Mouse (Mus musculus): ENCODE measurements around the gene Ushbp1.
"Not testable (repeated sequence)": the region's sequence is repeated elsewhere in the genome, so short reads cannot be mapped to it uniquely, and the experiment has no call there.

Ushbp1 gene

DNA sequence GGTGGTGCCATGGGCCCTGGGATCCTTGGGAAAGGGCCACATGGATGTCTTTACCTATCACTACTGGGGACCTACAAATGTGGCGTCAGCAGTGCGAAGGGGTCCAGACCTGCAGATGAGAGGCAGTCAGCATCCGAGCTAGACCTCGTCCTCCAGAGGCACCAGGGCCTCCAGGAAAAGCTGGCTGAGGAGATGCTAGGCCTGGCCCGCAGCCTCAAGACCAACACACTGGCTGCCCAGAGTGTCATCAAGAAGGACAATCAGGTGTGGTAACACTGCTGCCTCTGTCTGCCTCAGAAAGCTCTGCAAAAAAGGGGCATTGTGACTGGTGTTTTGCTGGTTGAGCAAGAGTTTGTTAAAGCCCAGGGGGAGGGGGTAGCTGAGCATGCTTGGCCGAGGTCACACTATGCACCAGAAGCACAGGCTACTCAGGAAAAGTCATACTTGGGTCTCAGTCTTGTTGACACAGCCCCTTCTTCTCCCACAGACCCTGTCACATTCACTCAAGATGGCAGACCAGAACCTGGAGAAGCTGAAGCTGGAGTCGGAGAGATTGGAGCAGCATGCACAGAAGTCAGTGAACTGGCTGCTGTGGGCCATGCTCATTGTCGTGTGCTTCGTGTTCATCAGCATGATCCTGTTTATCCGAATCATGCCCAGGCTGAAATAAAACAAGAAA is 26.4 kb downstream of the Ushbp1 start:
- DNase-seq (ENCODE audit: low read depth) = no peak

GRCm38 (mm10) chr8:71368366-71368765 is 27.2 kb downstream of the Ushbp1 start:
- no peak for DNase-seq (ENCODE audit: low read depth)

GRCm38 (mm10) chr8:71367529-71368176 is 27.9 kb downstream of the Ushbp1 start:
- DNase-seq (ENCODE audit: low read depth) = no peak

- peak; percentile 88 for DNase-seq (ENCODE audit: low read depth)
Measured at GRCm38 (mm10) chr8:71366771-71367528, 28.7 kb downstream of the Ushbp1 start, which contains the start of gene Use1. Use1 (plus strand) TSS chr8:71366848.

- no peak for DNase-seq (ENCODE audit: low read depth)
Measured at GRCm38 (mm10) chr8:71358026-71358425, 37.6 kb downstream of the Ushbp1 start.

GRCm38 (mm10) chr8:71351520-71351919 is 44.1 kb downstream of the Ushbp1 start:
- DNase-seq (ENCODE audit: low read depth) = no peak

DNA sequence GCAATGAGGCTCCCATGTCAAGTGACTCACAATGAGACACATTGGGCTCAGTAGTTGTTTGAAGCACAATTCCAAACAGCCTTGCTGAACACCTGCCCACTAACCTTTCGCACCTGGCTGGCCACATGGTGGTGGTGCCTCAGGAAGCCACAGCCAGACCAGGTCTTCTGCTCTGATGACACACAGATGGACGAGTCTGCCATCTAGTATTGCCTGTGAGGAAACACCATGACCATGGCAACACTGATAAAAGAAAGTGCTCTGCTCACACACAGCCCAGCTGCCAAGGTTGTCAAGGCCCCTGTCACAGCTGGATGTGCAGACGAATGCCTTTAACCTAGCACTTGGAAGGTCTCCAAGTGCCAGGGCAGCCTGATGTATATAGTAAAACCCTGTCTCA is 44.5 kb downstream of the Ushbp1 start:
- no peak for DNase-seq (ENCODE audit: low read depth)

- no peak for DNase-seq (ENCODE audit: low read depth)
Measured at GRCm38 (mm10) chr8:71346581-71346980, 49.0 kb downstream of the Ushbp1 start.

GRCm38 (mm10) chr8:71340625-71341024 is 55.0 kb downstream of the Ushbp1 start:
- peak; percentile 45 for DNase-seq (ENCODE audit: low read depth)

DNA sequence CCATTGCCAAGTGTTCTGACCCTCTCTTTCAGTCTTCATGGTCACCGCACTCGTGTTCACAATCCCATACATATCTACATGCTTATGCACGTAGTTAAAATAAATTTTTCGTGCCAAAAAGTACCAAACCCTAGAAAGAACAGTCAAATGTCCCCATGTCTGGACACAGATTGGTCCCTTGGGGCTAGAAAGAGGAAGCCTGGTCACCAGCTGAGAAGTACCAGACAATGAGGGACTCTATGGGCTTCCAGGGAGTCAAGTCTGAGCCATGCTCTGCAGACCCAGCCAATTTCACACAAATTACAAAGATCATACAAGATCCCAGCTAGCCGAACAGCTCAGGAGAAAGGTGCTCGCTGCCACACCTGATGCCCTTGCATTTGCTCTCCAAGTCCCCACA is 57.8 kb downstream of the Ushbp1 start:
- not testable (repeated sequence) for DNase-seq (ENCODE audit: low read depth)
